Mouse (Mus musculus): Measurements from ENCODE around the gene Ccdc91. TPM values are rescaled to one million over a fixed set of nuclear protein-coding genes. Genes with fewer than 3 reads are reported as not detected.

Gene Ccdc91
- polyA plus RNA-seq, 1 experiment from 2014 or later, result 19.0 TPM

- Histone ChIP-seq H3K4me2 (replicated peaks; ENCODE audit: low read depth) (no peak overlapping the region), H3K9me3 (ENCODE audit: control insufficient read depth) (no peaks in the 10 kb centered on the region), H3K4me3 (ENCODE audit: low read depth, low read length) (no peak overlapping the region), H3K9ac (ENCODE audit: low read depth, low read length) (no peak overlapping the region), H3K36me3 (ENCODE audit: control insufficient read depth, insufficient read depth) (no peaks in the 10 kb centered on the region), H3K27ac (ENCODE audit: low read depth, low read length) (no peak overlapping the region), H3K4me1 (replicated peaks; ENCODE audit: control insufficient read depth, insufficient read depth, low read length) (no peaks in the 10 kb centered on the region), H3K27me3 (replicated peaks; ENCODE audit: control insufficient read depth, insufficient read depth, low read length) (no peaks in the 10 kb centered on the region)
- 70% methylated on average over 3 of the region's 3 CpGs for WGBS
- no peak for TF ChIP-seq CTCF (IDR thresholded peaks at IDR 0.05; ENCODE audit: low read depth)
- no peak for ATAC-seq
Observed at GRCm38 (mm10) chr6:147559316-147559715, 83.7 kb downstream of the Ccdc91 start.

DNA sequence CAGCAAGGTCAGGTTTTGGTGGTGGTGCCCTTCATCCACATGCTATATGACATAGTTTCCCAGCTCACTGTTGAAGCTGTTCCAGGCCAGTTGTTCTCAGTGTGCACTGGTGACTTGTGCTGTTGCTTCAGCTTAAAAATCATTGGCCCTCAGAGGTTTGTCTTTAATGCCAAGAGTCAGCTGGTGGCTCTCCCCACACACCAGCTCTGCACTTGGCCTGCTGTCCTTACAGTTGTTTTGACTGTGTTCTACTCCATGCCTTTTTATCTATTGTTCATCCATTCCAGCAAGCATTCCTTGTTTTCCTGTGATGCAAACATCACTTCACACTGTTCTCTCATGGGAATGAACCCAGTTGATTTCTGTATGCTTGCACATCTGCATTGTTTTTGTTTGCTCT, 84.8 kb downstream of the Ccdc91 start:
- H3K9me3 ChIP-seq (ENCODE audit: control insufficient read depth), result no peaks in the 10 kb centered on the region
- no peak for TF ChIP-seq CTCF (IDR thresholded peaks at IDR 0.05; ENCODE audit: low read depth)
- H3K27me3 ChIP-seq (replicated peaks; ENCODE audit: control insufficient read depth, insufficient read depth, low read length), result no peaks in the 10 kb centered on the region
- no peak for ATAC-seq
- H3K9ac ChIP-seq (ENCODE audit: low read depth, low read length), result no peak overlapping the region
- no peak overlapping the region for H3K27ac ChIP-seq (ENCODE audit: low read depth, low read length)
- H3K36me3 ChIP-seq (ENCODE audit: control insufficient read depth, insufficient read depth), result no peaks in the 10 kb centered on the region
- no peak overlapping the region for H3K4me3 ChIP-seq (ENCODE audit: low read depth, low read length)
- no peak overlapping the region for H3K4me2 ChIP-seq (replicated peaks; ENCODE audit: low read depth)
- H3K4me1 ChIP-seq (replicated peaks; ENCODE audit: control insufficient read depth, insufficient read depth, low read length), result no peaks in the 10 kb centered on the region

GRCm38 (mm10) chr6:147569246-147569645, 93.6 kb downstream of the Ccdc91 start:
- Histone ChIP-seq H3K9ac (ENCODE audit: low read depth, low read length) (no peak overlapping the region), H3K4me1 (replicated peaks; ENCODE audit: control insufficient read depth, insufficient read depth, low read length) (no peaks in the 10 kb centered on the region), H3K27me3 (replicated peaks; ENCODE audit: control insufficient read depth, insufficient read depth, low read length) (no peaks in the 10 kb centered on the region), H3K27ac (ENCODE audit: low read depth, low read length) (no peak overlapping the region), H3K36me3 (ENCODE audit: control insufficient read depth, insufficient read depth) (no peaks in the 10 kb centered on the region), H3K9me3 (ENCODE audit: control insufficient read depth) (no peaks in the 10 kb centered on the region), H3K4me3 (ENCODE audit: low read depth, low read length) (no peak overlapping the region), H3K4me2 (replicated peaks; ENCODE audit: low read depth) (no peak overlapping the region)
- ATAC-seq, result no peak
- 83% methylated on average over 5 of the region's 5 CpGs for WGBS
- TF ChIP-seq CTCF (IDR thresholded peaks at IDR 0.05; ENCODE audit: low read depth), result no peak

- H3K27ac ChIP-seq (ENCODE audit: low read depth, low read length), result no peak overlapping the region
- no peak overlapping the region for H3K9ac ChIP-seq (ENCODE audit: low read depth, low read length)
- H3K9me3 ChIP-seq (ENCODE audit: control insufficient read depth), result no peaks in the 10 kb centered on the region
- H3K27me3 ChIP-seq (replicated peaks; ENCODE audit: control insufficient read depth, insufficient read depth, low read length), result no peaks in the 10 kb centered on the region
- no peak for ATAC-seq
- H3K36me3 ChIP-seq (ENCODE audit: control insufficient read depth, insufficient read depth), result no peaks in the 10 kb centered on the region
- 70% methylated on average over 4 of the region's 4 CpGs for WGBS
- no peak for TF ChIP-seq CTCF (IDR thresholded peaks at IDR 0.05; ENCODE audit: low read depth)
- H3K4me3 ChIP-seq (ENCODE audit: low read depth, low read length), result no peak overlapping the region
- no peak overlapping the region for H3K4me2 ChIP-seq (replicated peaks; ENCODE audit: low read depth)
- H3K4me1 ChIP-seq (replicated peaks; ENCODE audit: control insufficient read depth, insufficient read depth, low read length), result no peaks in the 10 kb centered on the region
Observed at GRCm38 (mm10) chr6:147573137-147573536, 97.5 kb downstream of the Ccdc91 start.

- Histone ChIP-seq H3K36me3 (ENCODE audit: control insufficient read depth, insufficient read depth) (no peaks in the 10 kb centered on the region), H3K27me3 (replicated peaks; ENCODE audit: control insufficient read depth, insufficient read depth, low read length) (no peaks in the 10 kb centered on the region), H3K9ac (ENCODE audit: low read depth, low read length) (no peak overlapping the region), H3K4me1 (replicated peaks; ENCODE audit: control insufficient read depth, insufficient read depth, low read length) (no peaks in the 10 kb centered on the region), H3K9me3 (ENCODE audit: control insufficient read depth) (no peaks in the 10 kb centered on the region), H3K4me2 (replicated peaks; ENCODE audit: low read depth) (no peak overlapping the region), H3K4me3 (ENCODE audit: low read depth, low read length) (no peak overlapping the region), H3K27ac (ENCODE audit: low read depth, low read length) (no peak overlapping the region)
- TF ChIP-seq CTCF (IDR thresholded peaks at IDR 0.05; ENCODE audit: low read depth), result no peak
- 58% methylated on average over 5 of the region's 5 CpGs for WGBS
- ATAC-seq, result no peak
Observed at GRCm38 (mm10) chr6:147574454-147575182, 99.0 kb downstream of the Ccdc91 start.

- H3K4me3 ChIP-seq (ENCODE audit: low read depth, low read length), result no peak overlapping the region
- no peak overlapping the region for H3K27ac ChIP-seq (ENCODE audit: low read depth, low read length)
- no peaks in the 10 kb centered on the region for H3K4me1 ChIP-seq (replicated peaks; ENCODE audit: control insufficient read depth, insufficient read depth, low read length)
- no peak for ATAC-seq
- no peak for TF ChIP-seq CTCF (IDR thresholded peaks at IDR 0.05; ENCODE audit: low read depth)
- H3K27me3 ChIP-seq (replicated peaks; ENCODE audit: control insufficient read depth, insufficient read depth, low read length), result no peaks in the 10 kb centered on the region
- WGBS, result 45% methylated on average over 11 of the region's 11 CpGs
- no peaks in the 10 kb centered on the region for H3K9me3 ChIP-seq (ENCODE audit: control insufficient read depth)
- no peak overlapping the region for H3K9ac ChIP-seq (ENCODE audit: low read depth, low read length)
- no peak overlapping the region for H3K4me2 ChIP-seq (replicated peaks; ENCODE audit: low read depth)
- no peaks in the 10 kb centered on the region for H3K36me3 ChIP-seq (ENCODE audit: control insufficient read depth, insufficient read depth)
Observed at GRCm38 (mm10) chr6:147575183-147575784, 99.7 kb downstream of the Ccdc91 start.
